Mouse (Mus musculus) layer of hippocampus, adult 6 months (tissue): ENCODE results near the gene Ccdc12. TPM values are rescaled to one million over a fixed set of nuclear protein-coding genes. Genes with fewer than 3 reads are reported as not detected.

Experiments
- long read RNA-seq, 2 experiments: library from polyadenylated mRNA; unstranded; transcript quantifications; one replicate each; pipeline ENCODE4 v2.0.0; 2019 to 2020
- microRNA-seq: library from miRNA; unstranded; fragments of <30 nt; microRNA quantifications from one replicate; pipeline ENCODE4 v1.2.0, GENCODE M21; 2020
- polyA plus RNA-seq: library from polyadenylated mRNA; unstranded; fragments of <200 nt; fragmentation: Nextera tagmentation; gene quantifications from 2 replicates; pipeline ENCODE4 v1.2.3, GENCODE M21; 2021

Gene Ccdc12
- 105 and 106 TPM in 2 replicates for polyA plus RNA-seq
- long read RNA-seq, experiment 1, transcript Ccdc12-201 (7 exons, 834 nt) = major isoform, 74 of 80 reads
- long read RNA-seq, experiment 1, partial matches to known transcripts = 2 of 80 reads
- long read RNA-seq, experiment 1, other reads (novel, unspliced or antisense) = 2 of 80 reads
- long read RNA-seq, experiment 2, transcript Ccdc12-201 (7 exons, 834 nt) = major isoform, 9 of 13 reads
- long read RNA-seq, experiment 2, partial matches to known transcripts = 0 of 13 reads
- long read RNA-seq, experiment 2, other reads (novel, unspliced or antisense) = 3 of 13 reads

GRCm38 (mm10) chr9:110656249-110657221 is at the start of gene Ccdc12:
Gene Ccdc12 (plus strand): TSS chr9:110656503.

GRCm38 (mm10) chr9:110624361-110625166 is 31.7 kb upstream of the Ccdc12 start, which contains the start of gene Nradd:
Gene Nradd (minus strand): TSS chr9:110624452.

GRCm38 (mm10) chr9:110653655-110654461 is 2.4 kb upstream of the Ccdc12 start, which contains the start of gene Nbeal2:
Gene Nbeal2 (minus strand): TSS chr9:110654161.

GRCm38 (mm10) chr9:110741711-110742294 is 85.5 kb downstream of the Ccdc12 start, which contains the start of gene Myl3:
Gene Myl3 (plus strand): TSS chr9:110741861.

GRCm38 (mm10) chr9:110746961-110747360 is 90.7 kb downstream of the Ccdc12 start, which contains the start of gene Pth1r:
Gene Pth1r (minus strand): TSS chr9:110747145.

Small RNA genes lying within 50 kb of the gene (microRNA-seq; reads per million reads assigned to microRNA genes)
- not detected for gene Mir8107

Other genes with a start within 250 kb of the Ccdc12 start
- 9.3 and 9.8 TPM in 2 replicates for gene Ptpn23, start 248.3 kb upstream of the Ccdc12 start, polyA plus RNA-seq
- gene Ngp, start 236.8 kb upstream of the Ccdc12 start, polyA plus RNA-seq = not detected in 2 replicates
- gene Klhl18, start 179.8 kb upstream of the Ccdc12 start, polyA plus RNA-seq = 5.6 and 6.0 TPM in 2 replicates
- 2.5 and 3.2 TPM in 2 replicates for gene Kif9, start 179.5 kb upstream of the Ccdc12 start, polyA plus RNA-seq
- gene Setd2, start 123.9 kb upstream of the Ccdc12 start, polyA plus RNA-seq = 8.0 TPM in 2 replicates
- 2.7 and 3.2 TPM in 2 replicates for gene Nradd, start 32.1 kb upstream of the Ccdc12 start, polyA plus RNA-seq
- 0.56 and 0.72 TPM in 2 replicates for gene Nbeal2, start 2.3 kb upstream of the Ccdc12 start, polyA plus RNA-seq
- gene Myl3, start 85.4 kb downstream of the Ccdc12 start, polyA plus RNA-seq = 0.41 and 0.43 TPM in 2 replicates
- 2.3 and 3.6 TPM in 2 replicates for gene Pth1r, start 90.6 kb downstream of the Ccdc12 start, polyA plus RNA-seq
- gene Prss42, start 141.7 kb downstream of the Ccdc12 start, polyA plus RNA-seq = not detected in 2 replicates
- not detected in 2 replicates for gene Prss44, start 157.5 kb downstream of the Ccdc12 start, polyA plus RNA-seq
- gene Prss43, start 170.2 kb downstream of the Ccdc12 start, polyA plus RNA-seq = 0.23 and 0.25 TPM in 2 replicates
- gene Prss45, start 178.1 kb downstream of the Ccdc12 start, polyA plus RNA-seq = 0.59 and 0.64 TPM in 2 replicates
- not detected in 2 replicates for gene Prss46, start 188.0 kb downstream of the Ccdc12 start, polyA plus RNA-seq
- gene Prss50, start 201.5 kb downstream of the Ccdc12 start, polyA plus RNA-seq = 0.94 and 3.3 TPM in 2 replicates
- 1.2 TPM in 2 replicates for gene Als2cl, start 223.4 kb downstream of the Ccdc12 start, polyA plus RNA-seq
- 0.95 and 2.4 TPM in 2 replicates for gene Tmie, start 223.6 kb downstream of the Ccdc12 start, polyA plus RNA-seq